Mouse (Mus musculus): ENCODE data around the gene Eif5a.

- TF ChIP-seq CTCF (IDR thresholded peaks at IDR 0.05; ENCODE audit: control insufficient read depth, insufficient read depth, low read length) (no peak), POLR2A (IDR thresholded peaks at IDR 0.05; ENCODE audit: borderline replicate concordance, control insufficient read depth, low read depth, low read length) (no peak)
Measured at GRCm38 (mm10) chr11:69911701-69912100, 10.1 kb downstream of the Eif5a start.
